Mouse (Mus musculus): ENCODE data around the gene Rbpj. TPM values are rescaled to one million over a fixed set of nuclear protein-coding genes. Genes with fewer than 3 reads are reported as not detected.

The Rbpj gene
- total and polyA plus RNA-seq, 2 experiments from 2014 or later = 12.6 to 22.0 TPM

DNA sequence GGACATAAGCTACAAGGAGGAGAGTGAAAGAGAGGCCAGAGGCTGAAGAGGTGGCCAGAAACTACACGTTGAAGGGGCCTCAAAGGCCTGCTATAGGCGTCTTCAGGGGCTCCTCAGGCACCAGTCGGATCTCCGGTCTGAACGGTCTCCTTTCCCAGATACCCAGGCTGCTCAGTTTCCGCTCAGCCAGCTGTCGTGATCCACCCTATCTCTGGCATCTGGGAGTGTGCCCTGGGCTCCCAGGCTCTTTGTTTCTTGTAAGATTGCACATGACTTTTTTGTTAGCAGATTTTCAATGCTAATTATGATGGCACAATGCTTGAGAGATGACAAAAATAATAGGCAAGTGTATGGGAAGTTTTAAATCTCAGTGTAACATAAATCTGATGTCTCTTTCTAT, 95.2 kb downstream of the Rbpj start:
- H3K4me2 ChIP-seq (ENCODE audit: low read depth, low read length) = no peak overlapping the region
- DNase-seq (ENCODE audit: low spot score) (no peak), ATAC-seq (ENCODE audit: insufficient read depth, low read depth) (no peak)
- no peak overlapping the region for H3K9ac ChIP-seq (replicated peaks; ENCODE audit: low read depth, low read length)
- H3K4me1 ChIP-seq (ENCODE audit: control insufficient read depth, insufficient read depth) = no peaks in the 10 kb centered on the region
- H3K4me3 ChIP-seq (ENCODE audit: low read depth, low read length) = no peak overlapping the region
- H3K27me3 ChIP-seq (ENCODE audit: control insufficient read depth, insufficient read depth, low read length) = no peaks in the 10 kb centered on the region
- no peak overlapping the region for H3K27ac ChIP-seq (ENCODE audit: low read depth)
- H3K9me3 ChIP-seq (replicated peaks; ENCODE audit: control insufficient read depth, low read length) = no peaks in the 10 kb centered on the region
- WGBS = 69% methylated on average over 7 of the region's 7 CpGs
- H3K36me3 ChIP-seq (replicated peaks; ENCODE audit: control insufficient read depth, insufficient read depth, low read length) = no peaks in the 10 kb centered on the region
- no peak for TF ChIP-seq CTCF (IDR thresholded peaks at IDR 0.05; ENCODE audit: low read depth)
- no peak for TF ChIP-seq EP300 (IDR thresholded peaks at IDR 0.05; ENCODE audit: low read depth)

DNA sequence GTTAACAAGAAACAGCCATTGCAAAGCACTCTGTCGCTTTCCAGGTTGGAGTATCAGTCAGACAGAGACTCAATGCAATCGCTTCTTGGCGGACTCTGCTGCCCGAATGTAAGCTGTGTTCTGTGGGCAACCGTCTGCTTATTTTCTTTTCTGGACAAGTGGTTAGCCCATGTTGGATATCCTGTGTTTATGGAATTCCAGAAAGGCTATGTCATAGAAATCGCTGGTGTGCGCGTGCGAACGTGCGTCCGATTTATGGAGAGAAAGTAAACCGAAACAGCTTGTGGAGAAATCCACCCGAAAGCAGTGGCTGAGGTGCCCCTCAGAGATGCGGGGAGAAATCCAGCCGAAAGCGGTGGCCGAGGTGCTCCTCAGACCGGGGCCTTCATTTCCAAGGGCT, 98.4 kb downstream of the Rbpj start:
- Histone ChIP-seq H3K4me3 (ENCODE audit: low read depth, low read length) (no peak overlapping the region), H3K4me1 (ENCODE audit: control insufficient read depth, insufficient read depth) (no peaks in the 10 kb centered on the region), H3K4me2 (ENCODE audit: low read depth, low read length) (no peak overlapping the region), H3K36me3 (replicated peaks; ENCODE audit: control insufficient read depth, insufficient read depth, low read length) (no peaks in the 10 kb centered on the region), H3K9me3 (replicated peaks; ENCODE audit: control insufficient read depth, low read length) (no peaks in the 10 kb centered on the region), H3K27me3 (ENCODE audit: control insufficient read depth, insufficient read depth, low read length) (no peaks in the 10 kb centered on the region), H3K9ac (replicated peaks; ENCODE audit: low read depth, low read length) (no peak overlapping the region), H3K27ac (ENCODE audit: low read depth) (no peak overlapping the region)
- no peak for TF ChIP-seq CTCF (IDR thresholded peaks at IDR 0.05; ENCODE audit: low read depth)
- TF ChIP-seq EP300 (IDR thresholded peaks at IDR 0.05; ENCODE audit: low read depth) = no peak
- ATAC-seq (ENCODE audit: insufficient read depth, low read depth) (no peak), DNase-seq (ENCODE audit: low spot score) (no peak)
- 79% methylated on average over 19 of the region's 19 CpGs for WGBS

DNA sequence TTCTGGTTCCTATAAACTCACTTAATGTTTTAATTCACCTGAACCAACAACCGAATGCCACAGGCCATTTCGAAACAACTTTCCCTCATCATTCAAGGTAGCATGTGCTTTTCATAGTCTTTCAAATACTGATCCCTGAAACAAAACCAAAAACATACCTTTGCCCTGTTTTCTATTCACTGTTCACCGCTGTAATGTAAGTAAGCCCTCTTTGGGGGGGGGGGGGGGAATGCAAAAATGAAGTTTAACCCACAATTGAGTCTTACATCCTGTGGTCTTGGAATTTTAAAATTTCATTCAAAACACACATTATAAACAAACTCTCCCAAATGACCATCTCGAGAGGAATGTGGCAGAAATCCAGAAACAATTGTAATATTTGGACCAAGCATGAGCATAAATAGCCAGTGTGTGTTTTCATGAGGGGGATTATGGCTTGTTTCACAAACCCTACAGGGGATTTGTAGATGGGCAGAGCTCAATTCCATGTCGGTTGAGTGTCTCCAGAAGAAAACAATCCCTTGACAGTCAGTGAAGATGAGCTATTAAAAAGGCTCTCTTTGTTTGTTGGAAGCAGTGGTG, 99.4 kb downstream of the Rbpj start:
- no peaks in the 10 kb centered on the region for H3K9me3 ChIP-seq (replicated peaks; ENCODE audit: control insufficient read depth, low read length)
- H3K4me2 ChIP-seq (ENCODE audit: low read depth, low read length) = no peak overlapping the region
- 78% methylated on average over 5 of the region's 5 CpGs for WGBS
- H3K9ac ChIP-seq (replicated peaks; ENCODE audit: low read depth, low read length) = no peak overlapping the region
- no peak overlapping the region for H3K27ac ChIP-seq (ENCODE audit: low read depth)
- no peaks in the 10 kb centered on the region for H3K4me1 ChIP-seq (ENCODE audit: control insufficient read depth, insufficient read depth)
- ATAC-seq (ENCODE audit: insufficient read depth, low read depth) (no peak), DNase-seq (ENCODE audit: low spot score) (no peak)
- TF ChIP-seq EP300 (IDR thresholded peaks at IDR 0.05; ENCODE audit: low read depth) (no peak), CTCF (IDR thresholded peaks at IDR 0.05; ENCODE audit: low read depth) (no peak)
- H3K4me3 ChIP-seq (ENCODE audit: low read depth, low read length) = no peak overlapping the region
- no peaks in the 10 kb centered on the region for H3K27me3 ChIP-seq (ENCODE audit: control insufficient read depth, insufficient read depth, low read length)
- no peaks in the 10 kb centered on the region for H3K36me3 ChIP-seq (replicated peaks; ENCODE audit: control insufficient read depth, insufficient read depth, low read length)

DNA sequence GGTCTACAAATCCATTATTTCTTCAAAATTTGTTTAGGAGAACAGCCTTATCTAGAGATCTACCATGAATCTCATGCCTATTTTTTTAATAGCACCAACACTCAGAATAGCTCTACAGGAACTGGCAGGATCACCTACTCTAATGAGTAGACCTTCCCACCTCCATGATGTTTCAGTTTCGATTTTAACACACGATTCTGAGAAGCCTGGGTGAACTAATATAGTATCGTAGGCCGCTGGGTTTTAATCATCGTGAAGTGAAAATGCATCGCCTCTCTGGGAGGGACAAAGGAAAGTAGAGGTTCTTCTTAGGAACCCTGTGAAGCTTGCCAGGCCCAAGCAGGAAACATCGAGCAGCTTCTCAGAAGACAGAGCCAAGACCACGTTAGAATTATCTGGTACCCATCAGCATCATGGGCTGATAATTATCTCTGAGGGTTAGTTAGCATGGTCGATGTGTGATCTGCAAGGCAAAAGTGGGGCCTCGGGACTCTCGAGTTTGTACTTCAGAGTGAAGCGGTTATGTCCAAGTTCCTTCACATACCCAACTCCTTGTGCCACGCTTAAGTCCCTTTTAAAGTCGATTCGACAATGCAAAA, 100.6 kb downstream of the Rbpj start:
- no peaks in the 10 kb centered on the region for H3K9me3 ChIP-seq (replicated peaks; ENCODE audit: control insufficient read depth, low read length)
- no peak overlapping the region for H3K9ac ChIP-seq (replicated peaks; ENCODE audit: low read depth, low read length)
- H3K4me1 ChIP-seq (ENCODE audit: control insufficient read depth, insufficient read depth) = no peaks in the 10 kb centered on the region
- no peak overlapping the region for H3K27ac ChIP-seq (ENCODE audit: low read depth)
- H3K4me2 ChIP-seq (ENCODE audit: low read depth, low read length) = no peak overlapping the region
- ATAC-seq (ENCODE audit: insufficient read depth, low read depth) (no peak), DNase-seq (ENCODE audit: low spot score) (no peak)
- H3K36me3 ChIP-seq (replicated peaks; ENCODE audit: control insufficient read depth, insufficient read depth, low read length) = no peaks in the 10 kb centered on the region
- H3K27me3 ChIP-seq (ENCODE audit: control insufficient read depth, insufficient read depth, low read length) = no peaks in the 10 kb centered on the region
- TF ChIP-seq EP300 (IDR thresholded peaks at IDR 0.05; ENCODE audit: low read depth) (no peak), CTCF (IDR thresholded peaks at IDR 0.05; ENCODE audit: low read depth) (no peak)
- 82% methylated on average over 15 of the region's 15 CpGs for WGBS
- no peak overlapping the region for H3K4me3 ChIP-seq (ENCODE audit: low read depth, low read length)

DNA sequence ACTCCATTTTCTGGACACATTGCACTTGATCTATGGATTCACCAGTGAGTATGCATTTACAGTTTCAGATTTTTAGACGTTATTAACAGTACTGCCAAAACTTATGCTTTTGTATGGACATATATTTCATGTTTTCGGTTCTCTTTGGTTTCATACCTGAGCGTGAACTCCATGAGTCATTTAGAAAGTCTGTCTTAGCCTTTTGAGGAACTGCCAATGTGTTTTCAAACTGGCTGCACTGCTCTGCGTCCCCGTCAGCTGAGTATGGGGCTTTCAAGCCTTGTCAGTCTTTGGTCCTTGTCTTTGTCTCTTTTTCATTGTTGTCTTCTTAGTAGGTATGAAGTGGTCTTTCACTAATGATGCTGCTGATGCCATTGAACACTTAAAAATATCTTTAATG, 106.5 kb downstream of the Rbpj start:
- Histone ChIP-seq H3K4me1 (ENCODE audit: control insufficient read depth, insufficient read depth) (no peaks in the 10 kb centered on the region), H3K9ac (replicated peaks; ENCODE audit: low read depth, low read length) (no peak overlapping the region), H3K4me3 (ENCODE audit: low read depth, low read length) (no peak overlapping the region), H3K4me2 (ENCODE audit: low read depth, low read length) (no peak overlapping the region), H3K27ac (ENCODE audit: low read depth) (no peak overlapping the region), H3K9me3 (replicated peaks; ENCODE audit: control insufficient read depth, low read length) (no peaks in the 10 kb centered on the region), H3K27me3 (ENCODE audit: control insufficient read depth, insufficient read depth, low read length) (no peaks in the 10 kb centered on the region), H3K36me3 (replicated peaks; ENCODE audit: control insufficient read depth, insufficient read depth, low read length) (no peaks in the 10 kb centered on the region)
- ATAC-seq (ENCODE audit: insufficient read depth, low read depth) = no peak
- no peak for TF ChIP-seq EP300 (IDR thresholded peaks at IDR 0.05; ENCODE audit: low read depth)
- DNase-seq (ENCODE audit: low spot score) = no peak
- 75% methylated on average over 5 of the region's 5 CpGs for WGBS

DNA sequence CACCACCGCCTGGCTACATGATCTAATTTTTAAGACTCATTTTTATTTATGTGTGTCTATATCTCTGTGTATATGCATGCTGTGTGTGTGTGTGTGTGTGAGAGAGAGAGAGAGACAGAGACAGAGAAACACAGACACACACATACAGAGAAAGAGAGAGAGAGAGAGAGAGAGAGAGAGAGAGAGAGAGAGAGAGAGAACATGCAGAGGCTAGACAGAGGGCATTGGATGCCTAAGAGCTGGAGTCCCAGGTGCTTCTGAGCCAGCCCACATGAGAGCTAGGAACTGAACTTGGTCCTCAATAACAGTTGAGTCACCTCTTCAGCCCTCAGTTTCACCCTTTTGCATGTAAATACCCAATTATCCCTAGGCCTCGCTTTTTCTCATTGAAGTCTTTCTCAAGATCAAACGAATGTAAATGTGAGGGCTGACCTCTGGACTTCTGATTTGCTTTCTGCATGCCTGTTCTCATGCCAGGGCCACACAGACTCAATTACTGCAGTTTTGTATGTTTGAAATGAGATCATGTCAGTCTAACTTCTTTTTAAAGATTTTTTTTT, 109.0 kb downstream of the Rbpj start:
- 62% methylated on average over 3 of the region's 3 CpGs for WGBS

More for the DNA sequence above, 109.0 kb downstream of the Rbpj start:
- ATAC-seq (ENCODE audit: insufficient read depth, low read depth) = no peak
- H3K27me3 ChIP-seq (ENCODE audit: control insufficient read depth, insufficient read depth, low read length) = no peaks in the 10 kb centered on the region
- TF ChIP-seq CTCF (IDR thresholded peaks at IDR 0.05; ENCODE audit: low read depth) (no peak), EP300 (IDR thresholded peaks at IDR 0.05; ENCODE audit: low read depth) (no peak)
- no peak for DNase-seq (ENCODE audit: low spot score)
- no peaks in the 10 kb centered on the region for H3K4me1 ChIP-seq (ENCODE audit: control insufficient read depth, insufficient read depth)
- H3K36me3 ChIP-seq (replicated peaks; ENCODE audit: control insufficient read depth, insufficient read depth, low read length) = no peaks in the 10 kb centered on the region
- no peak overlapping the region for H3K9ac ChIP-seq (replicated peaks; ENCODE audit: low read depth, low read length)
- H3K4me2 ChIP-seq (ENCODE audit: low read depth, low read length) = no peak overlapping the region
- no peak overlapping the region for H3K4me3 ChIP-seq (ENCODE audit: low read depth, low read length)
- no peaks in the 10 kb centered on the region for H3K9me3 ChIP-seq (replicated peaks; ENCODE audit: control insufficient read depth, low read length)
- H3K27ac ChIP-seq (ENCODE audit: low read depth) = no peak overlapping the region
